8 mouse cellular contexts compared by ENCODE assay signal in the genomic region with DNA sequence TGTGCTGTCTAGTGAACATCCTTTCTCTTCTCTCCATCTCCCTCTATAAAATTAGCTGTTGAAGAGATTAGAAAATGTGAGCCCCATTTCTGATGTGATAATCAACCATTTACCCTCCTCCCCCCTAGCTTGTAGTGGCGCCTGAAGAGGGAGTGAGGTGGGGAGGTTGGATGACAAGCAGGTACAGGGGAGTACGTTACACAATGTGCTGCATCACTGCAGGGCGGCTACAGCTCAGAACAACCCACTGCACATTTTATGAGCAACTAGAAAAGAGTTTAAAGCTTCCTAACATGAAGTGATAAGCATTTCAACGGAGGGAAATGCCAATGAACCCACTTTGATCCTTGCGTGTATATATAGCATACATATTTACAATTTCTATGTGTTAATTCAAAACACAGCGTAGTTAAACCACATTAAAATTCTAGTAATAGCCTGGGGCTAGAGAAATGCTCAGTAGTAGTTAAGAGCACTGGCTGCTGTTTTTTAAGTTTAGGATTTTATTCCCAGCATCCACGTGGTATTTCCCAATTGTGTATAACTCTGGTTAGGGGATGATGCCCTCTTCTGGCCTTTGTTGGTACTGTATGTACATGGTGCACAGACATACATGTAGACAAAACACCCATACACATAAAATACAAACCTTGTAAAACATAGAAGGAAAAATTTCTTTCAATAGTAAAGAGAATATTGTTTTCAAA. TPM values are rescaled to one million over a fixed set of nuclear protein-coding genes. Genes with fewer than 3 reads are reported as not detected.
DNase-seq lines count a peak whose midpoint lies in the region; ATAC-seq and TF ChIP-seq lines count a peak whose summit lies in the region.

No protein-coding gene starts in this region.

- no peak overlapping the region for H3K4me3 ChIP-seq in liver, adult 2 months (ENCODE audit: insufficient read depth, low read depth, low read length)
- H3K4me3 ChIP-seq in liver, embryonic 12.5 days = no peak overlapping the region
- no peak overlapping the region for H3K4me3 ChIP-seq in hindbrain, embryonic 16.5 days (ENCODE audit: low read length)
- H3K4me3 ChIP-seq in limb, embryonic 14.5 days (replicated peaks; ENCODE audit: low read length) = no peak overlapping the region

- no peaks in the 10 kb centered on the region for H3K9me3 ChIP-seq in liver, embryonic 12.5 days (replicated peaks)
- H3K9me3 ChIP-seq in hindbrain, embryonic 16.5 days (ENCODE audit: control insufficient read depth, low read length) = no peaks in the 10 kb centered on the region
- no peaks in the 10 kb centered on the region for H3K9me3 ChIP-seq in limb, embryonic 14.5 days (ENCODE audit: control insufficient read depth, low read length)

- H3K27ac ChIP-seq in liver, adult 2 months (replicated peaks; ENCODE audit: insufficient read depth, low read depth, low read length) = no peak overlapping the region
- no peak overlapping the region for H3K27ac ChIP-seq in liver, embryonic 12.5 days
- no peak overlapping the region for H3K27ac ChIP-seq in hindbrain, embryonic 16.5 days (ENCODE audit: low read depth, low read length)
- no peak overlapping the region for H3K27ac ChIP-seq in limb, embryonic 14.5 days (replicated peaks; ENCODE audit: low read depth, low read length)

- TF ChIP-seq CTCF in liver, adult 2 months (IDR thresholded peaks at IDR 0.05; ENCODE audit: low read depth, low read length) = no peak

- WGBS in liver, adult 2 months = 75% methylated on average over 7 of the region's 7 CpGs
- WGBS in liver, embryonic 12.5 days (ENCODE audit: insufficient replicate concordance) = 64% methylated on average over 7 of the region's 7 CpGs
- WGBS in hindbrain, embryonic 16.5 days = 74% methylated on average over 7 of the region's 7 CpGs
- WGBS in limb, embryonic 14.5 days = 39% methylated on average over 7 of the region's 7 CpGs

- H3K9ac ChIP-seq in liver, adult 2 months (ENCODE audit: low read depth, low read length) = no peak overlapping the region
- H3K9ac ChIP-seq in liver, embryonic 12.5 days = no peak overlapping the region
- no peak overlapping the region for H3K9ac ChIP-seq in hindbrain, embryonic 16.5 days (ENCODE audit: low read depth, low read length)
- H3K9ac ChIP-seq in limb, embryonic 14.5 days (ENCODE audit: low read depth, low read length, severe bottlenecking) = no peak overlapping the region

- H3K27me3 ChIP-seq in liver, adult 2 months (ENCODE audit: control insufficient read depth, insufficient read depth, low read length) = no peaks in the 10 kb centered on the region
- no peaks in the 10 kb centered on the region for H3K27me3 ChIP-seq in liver, embryonic 12.5 days (replicated peaks)
- H3K27me3 ChIP-seq in hindbrain, embryonic 16.5 days (replicated peaks; ENCODE audit: control insufficient read depth, insufficient read depth, low read length) = no peaks in the 10 kb centered on the region
- no peaks in the 10 kb centered on the region for H3K27me3 ChIP-seq in limb, embryonic 14.5 days (ENCODE audit: control insufficient read depth, insufficient read depth, low read length)

- no peaks in the 10 kb centered on the region for H3K79me2 ChIP-seq in liver, adult 2 months (ENCODE audit: control insufficient read depth, insufficient read depth, low read length)

- peak; percentile 20 for DNase-seq in liver, adult 2 months (ENCODE audit: extremely low read depth, low read depth, low spot score)
- DNase-seq in adipocyte (ENCODE audit: low spot score) = peak; percentile 70
- DNase-seq in embryo, embryonic 11 days = peak; percentile 64
- peak; percentile 75 for DNase-seq in limb, embryonic 14.5 days (ENCODE audit: low spot score)
- peak; percentile 70 for DNase-seq in retina, embryonic 14.5 days (ENCODE audit: low spot score)
- DNase-seq in urinary bladder, postnatal 10 days (ENCODE audit: low spot score) = no peak

- ATAC-seq in liver, embryonic 12.5 days = no peak
- ATAC-seq in hindbrain, embryonic 16.5 days = peak; percentile 81
- peak; percentile 69 for ATAC-seq in limb, embryonic 14.5 days (ENCODE audit: low FRiP score, low read depth)

- no peaks in the 10 kb centered on the region for H3K36me3 ChIP-seq in liver, adult 2 months (ENCODE audit: control insufficient read depth, insufficient read depth, low read length)
- H3K36me3 ChIP-seq in liver, embryonic 12.5 days = no peaks in the 10 kb centered on the region
- no peaks in the 10 kb centered on the region for H3K36me3 ChIP-seq in hindbrain, embryonic 16.5 days (ENCODE audit: control insufficient read depth, insufficient read depth, low read length)
- no peaks in the 10 kb centered on the region for H3K36me3 ChIP-seq in limb, embryonic 14.5 days (ENCODE audit: control insufficient read depth, insufficient read depth, low read length)

- no peaks in the 10 kb centered on the region for H3K4me1 ChIP-seq in liver, adult 2 months (ENCODE audit: control insufficient read depth, insufficient read depth, low read length)
- no peaks in the 10 kb centered on the region for H3K4me1 ChIP-seq in liver, embryonic 12.5 days
- no peaks in the 10 kb centered on the region for H3K4me1 ChIP-seq in hindbrain, embryonic 16.5 days (ENCODE audit: control insufficient read depth, insufficient read depth, low read depth, low read length)
- H3K4me1 ChIP-seq in limb, embryonic 14.5 days (ENCODE audit: control insufficient read depth, insufficient read depth, low read length) = no peaks in the 10 kb centered on the region

- no peak for TF ChIP-seq POLR2A in liver, adult 2 months (IDR thresholded peaks at IDR 0.05; ENCODE audit: extremely low read depth, insufficient read depth, low read length)
- TF ChIP-seq POLR2A in limb, embryonic 14.5 days (IDR thresholded peaks at IDR 0.05; ENCODE audit: borderline replicate concordance, extremely low read depth, insufficient read depth, insufficient read length) = no peak

- H3K4me2 ChIP-seq in liver, embryonic 12.5 days = no peak overlapping the region
- H3K4me2 ChIP-seq in hindbrain, embryonic 16.5 days (ENCODE audit: low read length) = no peak overlapping the region
- no peak overlapping the region for H3K4me2 ChIP-seq in limb, embryonic 14.5 days (replicated peaks; ENCODE audit: low read depth, low read length, severe bottlenecking)

RNA-seq across cellular contexts. Expression of a gene that starts 7.6 kb away (rescaled TPM):
- total RNA-seq in liver, adult 2 months (2014; rRNA removed) = 1.1 TPM in 1 of 2 replicates, not detected in the other
- 0.10 TPM in 1 of 2 replicates, not detected in the other for polyA plus RNA-seq in liver, adult 2 months (2012; rRNA removed)
- 0.14 and 0.23 TPM in 2 replicates for polyA plus RNA-seq in liver, embryonic 12.5 days (2016; fragmentation: Nextera tagmentation; extraction: Ambion mirVana)
- polyA plus RNA-seq in hindbrain, embryonic 16.5 days (2015; fragmentation: Nextera tagmentation; extraction: Ambion mirVana) = 64.1 and 74.2 TPM in 2 replicates
- polyA plus RNA-seq in limb, embryonic 14.5 days (2012; rRNA removed) = 44.1 and 45.4 TPM in 2 replicates
- polyA plus RNA-seq in limb, embryonic 14.5 days (2014; fragmentation: Nextera tagmentation; extraction: Ambion mirVana) = 98.2 and 112 TPM in 2 replicates

Comparison
In these comparisons a context has a peak if more than half of its experiments do, and no peak if none do; other contexts are left out.
1. RNA of a gene that starts 7.6 kb away (polyA plus RNA-seq): 44.1 to 112 TPM in limb, embryonic 14.5 days and 64.1 to 74.2 TPM in hindbrain, embryonic 16.5 days; 0.14 to 0.23 TPM in liver, embryonic 12.5 days and 0.10 TPM in liver, adult 2 months; every median in the first group is over 10 times any median in the second.